In the genomic region with DNA sequence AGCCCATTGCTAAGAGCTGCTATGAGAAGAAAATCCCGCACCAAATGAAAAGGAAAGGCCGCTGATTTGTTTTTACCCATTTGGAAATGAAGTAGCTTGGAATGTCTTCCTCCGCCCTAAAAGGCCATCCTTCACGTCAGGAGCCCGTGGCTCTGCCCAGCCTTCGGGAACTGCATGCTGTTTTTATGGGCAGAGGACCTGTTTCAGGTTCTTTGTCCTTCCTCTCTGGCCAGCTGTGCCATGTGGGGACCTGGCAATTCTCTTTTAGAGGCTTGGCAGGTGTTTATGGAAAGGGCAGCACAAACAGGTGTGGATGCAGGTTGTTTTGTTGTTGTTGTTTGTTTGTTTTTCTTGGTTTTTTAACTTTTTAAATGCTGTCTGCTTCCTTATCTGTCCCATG, we compare ENCODE assay signal across 8 mouse cellular contexts.
A peak's percentile ranks its signal among the peaks of the same experiment; 100 is the strongest.
DNase-seq lines count a peak whose midpoint lies in the region; ATAC-seq and TF ChIP-seq lines count a peak whose summit lies in the region.

No protein-coding gene starts in this region.

- H3K4me2 ChIP-seq in lung, embryonic 14.5 days: peak overlapping the region; percentile 59
- peak overlapping the region; percentile 64 for H3K4me2 ChIP-seq in forebrain, embryonic 15.5 days (replicated peaks)
- peak overlapping the region; percentile 55 for H3K4me2 ChIP-seq in limb, embryonic 11.5 days (ENCODE audit: low read depth, severe bottlenecking)
- H3K4me2 ChIP-seq in neural tube, embryonic 13.5 days: peak overlapping the region; percentile 57

- no peaks in the 10 kb centered on the region for H3K36me3 ChIP-seq in lung, embryonic 14.5 days (ENCODE audit: insufficient read depth)
- no peaks in the 10 kb centered on the region for H3K36me3 ChIP-seq in forebrain, embryonic 15.5 days
- no peaks in the 10 kb centered on the region for H3K36me3 ChIP-seq in limb, embryonic 11.5 days (ENCODE audit: control insufficient read depth, insufficient read depth, low read length)
- H3K36me3 ChIP-seq in neural tube, embryonic 13.5 days: no peaks in the 10 kb centered on the region

- peaks cover 9% of the 10 kb centered on the region; the same call in 1 of the 2 replicates for H3K4me1 ChIP-seq in lung, embryonic 14.5 days (ENCODE audit: insufficient read depth)
- peaks cover 23% of the 10 kb centered on the region for H3K4me1 ChIP-seq in forebrain, embryonic 15.5 days
- peaks cover 21% of the 10 kb centered on the region for H3K4me1 ChIP-seq in limb, embryonic 11.5 days (ENCODE audit: control insufficient read depth, insufficient read depth, low read length)
- H3K4me1 ChIP-seq in neural tube, embryonic 13.5 days (replicated peaks): peaks cover 45% of the 10 kb centered on the region

- no peak overlapping the region for H3K27ac ChIP-seq in lung, embryonic 14.5 days (ENCODE audit: low read depth)
- peak overlapping the region; percentile 77 for H3K27ac ChIP-seq in forebrain, embryonic 15.5 days (replicated peaks)
- no peak overlapping the region for H3K27ac ChIP-seq in limb, embryonic 11.5 days (replicated peaks; ENCODE audit: low read depth, low read length)
- peak overlapping the region; percentile 89 for H3K27ac ChIP-seq in neural tube, embryonic 13.5 days (replicated peaks)

- peak overlapping the region; percentile 20; the same call in 1 of the 2 replicates for H3K4me3 ChIP-seq in lung, embryonic 14.5 days (ENCODE audit: low read depth, low read length)
- peak overlapping the region; percentile 31; the same call in 1 of the 2 replicates for H3K4me3 ChIP-seq in forebrain, embryonic 15.5 days
- no peak overlapping the region for H3K4me3 ChIP-seq in limb, embryonic 11.5 days (ENCODE audit: low read depth, low read length)
- peak overlapping the region; percentile 27; the same call in 1 of the 2 replicates for H3K4me3 ChIP-seq in neural tube, embryonic 13.5 days

- H3K9ac ChIP-seq in lung, embryonic 14.5 days: no peak overlapping the region
- no peak overlapping the region for H3K9ac ChIP-seq in forebrain, embryonic 15.5 days (replicated peaks)
- H3K9ac ChIP-seq in limb, embryonic 11.5 days (ENCODE audit: low read length): no peak overlapping the region
- H3K9ac ChIP-seq in neural tube, embryonic 13.5 days: peak overlapping the region; percentile 55; the same call in 1 of the 2 replicates

- H3K9me3 ChIP-seq in lung, embryonic 14.5 days (ENCODE audit: low read depth, low read length): no peaks in the 10 kb centered on the region
- H3K9me3 ChIP-seq in forebrain, embryonic 15.5 days: no peaks in the 10 kb centered on the region
- H3K9me3 ChIP-seq in limb, embryonic 11.5 days (ENCODE audit: control insufficient read depth, low read length): no peaks in the 10 kb centered on the region
- no peaks in the 10 kb centered on the region for H3K9me3 ChIP-seq in neural tube, embryonic 13.5 days

- WGBS in lung, embryonic 14.5 days: 14% methylated on average over 6 of the region's 6 CpGs
- WGBS in forebrain, embryonic 15.5 days: 7% methylated on average over 6 of the region's 6 CpGs
- 8% methylated on average over 6 of the region's 6 CpGs for WGBS in limb, embryonic 11.5 days
- WGBS in neural tube, embryonic 13.5 days: 8% methylated on average over 6 of the region's 6 CpGs

- peaks cover 4% of the 10 kb centered on the region; the same call in 1 of the 2 replicates for H3K27me3 ChIP-seq in lung, embryonic 14.5 days (ENCODE audit: insufficient read depth, low read length)
- H3K27me3 ChIP-seq in forebrain, embryonic 15.5 days: no peaks in the 10 kb centered on the region
- no peaks in the 10 kb centered on the region for H3K27me3 ChIP-seq in limb, embryonic 11.5 days (ENCODE audit: control insufficient read depth, insufficient read depth, low read length)
- H3K27me3 ChIP-seq in neural tube, embryonic 13.5 days: no peaks in the 10 kb centered on the region

- no peak for DNase-seq in lung, embryonic 14.5 days
- DNase-seq in lung, postnatal 4 days: no peak
- DNase-seq in limb, embryonic 11.5 days (ENCODE audit: low spot score): peak; percentile 52
- no peak for DNase-seq in testis, postnatal 10 days (ENCODE audit: low spot score)
- no peak for DNase-seq in lung, postnatal 10 days
- no peak for DNase-seq in cerebellum, adult 11 months

- ATAC-seq in lung, embryonic 14.5 days (ENCODE audit: insufficient read depth): no peak
- ATAC-seq in forebrain, embryonic 15.5 days (replicated peaks): 0 out of 2 replicates have a peak, but pooled peaks have one; percentile 3
- no peak for ATAC-seq in limb, embryonic 11.5 days (ENCODE audit: insufficient number of reproducible peaks, low FRiP score, low TSS enrichment, low read depth)
- ATAC-seq in neural tube, embryonic 13.5 days (ENCODE audit: low read depth): peak; percentile 45; the same call in 1 of the 2 replicates

- TF ChIP-seq CTCF in lung, embryonic 14.5 days (IDR thresholded peaks at IDR 0.05; ENCODE audit: low read depth): no peak

Comparison
In these comparisons a context has a peak if more than half of its experiments do, and no peak if none do; other contexts are left out.
1. ATAC-seq: peak in forebrain, embryonic 15.5 days (single experiment) and neural tube, embryonic 13.5 days (single experiment); none in lung, embryonic 14.5 days (single experiment) and limb, embryonic 11.5 days (single experiment).
2. H3K27ac ChIP-seq: peak in forebrain, embryonic 15.5 days (single experiment) and neural tube, embryonic 13.5 days (single experiment); none in lung, embryonic 14.5 days (single experiment) and limb, embryonic 11.5 days (single experiment).
3. Peak in every context shown above with its lines, with median percentiles within 50 percentile points of each other: H3K4me2 ChIP-seq.